Mouse (Mus musculus) limb, embryonic 10.5 days (tissue): ENCODE measurements around the gene Pdf. TPM values are rescaled to one million over a fixed set of nuclear protein-coding genes. Genes with fewer than 3 reads are reported as not detected.
"Not testable (repeated sequence)": the region's sequence is repeated elsewhere in the genome, so short reads cannot be mapped to it uniquely, and the experiment has no call there.

Experiments
- DNase-seq: peaks from one replicate; pipeline ENCODE4 v3.0.0-alpha.2; 2017; ENCODE audit warnings: low spot score
- H3K27ac ChIP-seq: fragments of 300-500 bp; sonication (generic); 2 replicates; pipeline ENCODE4 v1.5.1; 2016; ENCODE audit warnings: mild to moderate bottlenecking
- H3K27me3 ChIP-seq: fragments of 300-500 bp; sonication (generic); 2 replicates; pipeline ENCODE4 v1.6.1; 2016; ENCODE audit warnings: low read depth, mild to moderate bottlenecking; ENCODE audit not compliant: poor library complexity, severe bottlenecking
- H3K36me3 ChIP-seq: fragments of 300-500 bp; sonication (generic); 2 replicates; pipeline ENCODE4 v1.6.1; 2016; ENCODE audit warnings: mild to moderate bottlenecking, moderate library complexity
- H3K4me1 ChIP-seq: fragments of 300-500 bp; sonication (generic); 2 replicates; pipeline ENCODE4 v1.6.1; 2016
- H3K4me3 ChIP-seq: fragments of 300-500 bp; sonication (generic); 2 replicates; pipeline ENCODE4 v1.5.1; 2016; ENCODE audit warnings: mild to moderate bottlenecking, moderate library complexity
- H3K9me3 ChIP-seq: fragments of 300-500 bp; sonication (generic); replicated peaks from 2 replicates; pipeline ENCODE4 v1.6.1; 2016; ENCODE audit warnings: mild to moderate bottlenecking
- WGBS: fragments of 180-500 bp; shearing (Covaris S2); methylation state at CpG from one replicate; pipeline ENCODE4 v1.1.7; 2016; 5-methylcytosine and 5-hydroxymethylcytosine counted together
- polyA plus RNA-seq: library from polyadenylated mRNA; unstranded; fragments of >200 nt; fragmentation: Nextera tagmentation; extraction: Ambion mirVana; gene quantifications from 2 replicates; pipeline ENCODE4 v1.2.1, GENCODE M21; 2016

Gene Pdf
- polyA plus RNA-seq, 1 experiment from 2014 or later: 61.1 TPM

GRCm38 (mm10) chr8:107062613-107063012 is 14.2 kb upstream of the Pdf start:
- no peaks in the 10 kb centered on the region for H3K27me3 ChIP-seq
- H3K27ac ChIP-seq: no peak overlapping the region
- no peak for DNase-seq
- WGBS: 88% methylated on average over 1 of the region's 1 CpGs
- peaks cover 34% of the 10 kb centered on the region for H3K36me3 ChIP-seq
- H3K9me3 ChIP-seq: no peaks in the 10 kb centered on the region
- no peak overlapping the region for H3K4me3 ChIP-seq
- peaks cover 16% of the 10 kb centered on the region for H3K4me1 ChIP-seq

- Histone ChIP-seq H3K4me3 (peak overlapping the region; percentile 82), H3K9me3 (no peaks in the 10 kb centered on the region), H3K27me3 (no peaks in the 10 kb centered on the region), H3K36me3 (peaks cover 66% of the 10 kb centered on the region), H3K4me1 (peaks cover 16% of the 10 kb centered on the region), H3K27ac (peak overlapping the region; percentile 89)
- DNase-seq: no peak
- under 1% methylated on average over 33 of the region's 33 CpGs for WGBS
Measured at GRCm38 (mm10) chr8:107056973-107057369, 8.6 kb upstream of the Pdf start.

- H3K36me3 ChIP-seq: peaks cover 73% of the 10 kb centered on the region
- peak within 1 kb of the TSS; percentile 82 for H3K4me3 ChIP-seq
- H3K27ac ChIP-seq: peak within 1 kb of the TSS; percentile 89
- no peaks in the 10 kb centered on the region for H3K9me3 ChIP-seq
- peaks cover 16% of the 10 kb centered on the region for H3K4me1 ChIP-seq
- WGBS: under 1% methylated on average over 88 of the region's 88 CpGs
- DNase-seq: peak; percentile 97
- H3K27me3 ChIP-seq: no peaks in the 10 kb centered on the region
Measured at GRCm38 (mm10) chr8:107056076-107056972, 7.9 kb upstream of the Pdf start, which contains the start of the genes Cog8 and Nip7. TSS of gene Cog8 (minus strand) at chr8:107056689. TSS of gene Nip7 (plus strand) at chr8:107056877.

GRCm38 (mm10) chr8:107052046-107052445 is 3.6 kb upstream of the Pdf start:
- no peak overlapping the region for H3K27ac ChIP-seq
- peaks cover 73% of the 10 kb centered on the region for H3K36me3 ChIP-seq

DNA sequence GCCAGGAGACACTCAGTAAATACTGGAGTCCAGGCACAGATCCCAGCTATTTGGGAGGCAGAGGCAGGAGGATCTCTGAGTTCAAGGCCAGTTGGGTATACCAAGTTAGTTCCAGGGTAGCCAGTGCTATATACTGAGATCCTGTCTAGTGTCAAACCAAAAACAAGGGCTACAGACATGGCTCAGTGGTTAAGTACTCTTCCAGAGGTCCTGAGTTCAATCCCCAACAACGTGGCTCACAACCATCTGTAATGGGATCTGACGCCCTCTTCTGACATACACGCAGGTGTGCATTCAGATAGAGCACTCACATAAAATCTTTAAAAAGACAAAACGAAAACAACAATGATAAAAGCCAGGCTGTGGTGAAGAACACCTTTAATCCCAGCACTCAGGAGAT is 1.1 kb upstream of the Pdf start:
- no peaks in the 10 kb centered on the region for H3K9me3 ChIP-seq
- peak overlapping the region; percentile 90 for H3K4me3 ChIP-seq
- WGBS: 93% methylated on average over 4 of the region's 4 CpGs
- no peak for DNase-seq
- H3K27ac ChIP-seq: no peak overlapping the region; the same call in 1 of the 2 replicates
- H3K27me3 ChIP-seq: no peaks in the 10 kb centered on the region
- peaks cover 23% of the 10 kb centered on the region for H3K4me1 ChIP-seq
- H3K36me3 ChIP-seq: peaks cover 91% of the 10 kb centered on the region

More at GRCm38 (mm10) chr8:107052046-107052445, 3.6 kb upstream of the Pdf start:
- 97% methylated on average over 8 of the region's 8 CpGs for WGBS
- no peak for DNase-seq
- Histone ChIP-seq H3K4me1 (peaks cover 28% of the 10 kb centered on the region), H3K27me3 (no peaks in the 10 kb centered on the region), H3K9me3 (no peaks in the 10 kb centered on the region), H3K4me3 (no peak overlapping the region)

- WGBS: 91% methylated on average over 5 of the region's 5 CpGs
- Histone ChIP-seq H3K9me3 (no peaks in the 10 kb centered on the region), H3K36me3 (peaks cover 91% of the 10 kb centered on the region), H3K27me3 (no peaks in the 10 kb centered on the region), H3K4me1 (peaks cover 23% of the 10 kb centered on the region), H3K4me3 (peak overlapping the region; percentile 90; the same call in 1 of the 2 replicates), H3K27ac (no peak overlapping the region)
- DNase-seq: no peak
Measured at GRCm38 (mm10) chr8:107046976-107047375, 1.4 kb downstream of the Pdf start.

DNA sequence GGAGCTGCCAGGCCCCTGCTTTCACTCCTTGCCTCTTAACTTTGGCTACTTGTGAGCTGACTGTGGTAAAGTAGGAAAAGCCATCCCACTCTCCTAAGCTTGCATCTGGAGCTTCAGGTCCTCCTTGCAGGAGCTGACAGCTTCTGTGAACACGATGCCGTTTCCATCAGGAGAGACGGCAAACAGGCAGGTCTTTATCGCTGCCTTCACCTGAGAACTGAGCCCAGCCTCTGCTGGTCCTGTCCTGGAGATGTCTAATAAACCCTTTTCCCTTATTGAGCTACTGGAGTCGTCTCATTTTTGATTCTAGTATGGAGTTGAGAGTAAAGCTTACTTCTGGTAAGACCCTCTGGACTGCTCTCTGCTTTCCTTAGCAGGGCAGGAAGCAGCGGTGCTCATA is 2.9 kb downstream of the Pdf start:
- 91% methylated on average over 6 of the region's 6 CpGs for WGBS
- Histone ChIP-seq H3K36me3 (peaks cover 91% of the 10 kb centered on the region), H3K9me3 (no peaks in the 10 kb centered on the region), H3K27ac (no peak overlapping the region), H3K27me3 (no peaks in the 10 kb centered on the region), H3K4me1 (peaks cover 23% of the 10 kb centered on the region), H3K4me3 (no peak overlapping the region)
- DNase-seq: no peak

- H3K27ac ChIP-seq: no peak overlapping the region
- no peak overlapping the region for H3K4me3 ChIP-seq
- H3K36me3 ChIP-seq: peaks cover 86% of the 10 kb centered on the region
- H3K27me3 ChIP-seq: no peaks in the 10 kb centered on the region
- 83% methylated on average over 7 of the region's 7 CpGs for WGBS
- DNase-seq: no peak
- H3K9me3 ChIP-seq: no peaks in the 10 kb centered on the region
- H3K4me1 ChIP-seq: no peaks in the 10 kb centered on the region; the same call in 1 of the 2 replicates
Measured at GRCm38 (mm10) chr8:107040632-107041031, 7.8 kb downstream of the Pdf start.

- DNase-seq: no peak
- Histone ChIP-seq H3K9me3 (no peaks in the 10 kb centered on the region), H3K36me3 (peaks cover 51% of the 10 kb centered on the region), H3K27me3 (no peaks in the 10 kb centered on the region), H3K4me3 (no peak overlapping the region), H3K27ac (no peak overlapping the region), H3K4me1 (peaks cover 14% of the 10 kb centered on the region)
- WGBS: 88% methylated on average over 8 of the region's 8 CpGs
Measured at GRCm38 (mm10) chr8:107036626-107037025, 11.8 kb downstream of the Pdf start.

DNA sequence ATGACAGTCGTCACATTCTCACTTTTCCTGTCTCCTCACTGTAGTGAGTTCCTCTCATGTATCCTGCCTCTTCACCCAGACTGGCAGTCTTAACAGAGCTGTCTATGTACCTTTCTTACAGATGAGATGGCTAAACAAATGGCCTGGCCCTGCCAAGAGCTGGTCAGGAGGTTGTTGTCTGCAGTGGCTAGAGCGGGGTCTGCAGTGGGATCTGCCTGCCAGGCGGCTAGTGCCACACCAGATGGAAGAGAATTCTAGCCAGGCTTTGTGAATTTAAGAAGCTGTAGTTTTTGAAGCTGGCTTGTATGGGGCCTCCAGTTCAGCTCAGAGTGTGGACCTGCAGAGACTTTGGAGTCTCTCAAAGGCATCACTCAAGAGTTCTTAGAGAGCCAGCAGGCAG is 12.8 kb downstream of the Pdf start:
- DNase-seq: no peak
- Histone ChIP-seq H3K4me1 (peaks cover 21% of the 10 kb centered on the region), H3K4me3 (no peak overlapping the region), H3K27ac (no peak overlapping the region), H3K9me3 (no peaks in the 10 kb centered on the region), H3K27me3 (no peaks in the 10 kb centered on the region), H3K36me3 (peaks cover 41% of the 10 kb centered on the region)
- WGBS: 93% methylated on average over 3 of the region's 3 CpGs

DNA sequence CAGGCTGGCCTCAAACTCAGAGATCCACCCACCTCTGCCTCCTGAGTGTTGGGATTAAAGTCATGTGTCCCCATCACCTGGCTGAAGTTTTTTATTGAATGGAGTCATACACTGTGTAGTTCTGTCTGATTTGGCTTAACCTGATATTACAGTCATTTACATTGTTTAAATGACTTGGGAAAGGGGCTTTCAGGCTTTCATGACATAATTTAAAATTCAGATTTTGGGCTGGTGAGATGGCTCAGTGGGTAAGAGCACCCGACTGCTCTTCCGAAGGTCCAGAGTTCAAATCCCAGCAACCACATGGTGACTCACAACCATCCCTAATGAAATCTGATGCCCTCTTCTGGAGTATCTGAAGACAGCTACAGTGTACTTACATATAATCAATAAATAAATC is 14.8 kb downstream of the Pdf start:
- H3K27ac ChIP-seq, H3K9me3 ChIP-seq, H3K4me3 ChIP-seq, H3K27me3 ChIP-seq, DNase-seq: not testable (repeated sequence)
- Histone ChIP-seq H3K36me3 (peaks cover 22% of the 10 kb centered on the region), H3K4me1 (peaks cover 25% of the 10 kb centered on the region)
- WGBS: 92% methylated on average over 2 of the region's 2 CpGs

GRCm38 (mm10) chr8:107031577-107032090 is 16.8 kb downstream of the Pdf start:
- peak overlapping the region; percentile 91 for H3K27ac ChIP-seq
- under 1% methylated on average over 40 of the region's 40 CpGs for WGBS

More at GRCm38 (mm10) chr8:107031577-107032090, 16.8 kb downstream of the Pdf start:
- no peaks in the 10 kb centered on the region for H3K9me3 ChIP-seq
- peaks cover 25% of the 10 kb centered on the region for H3K4me1 ChIP-seq
- H3K4me3 ChIP-seq: peak overlapping the region; percentile 98
- no peak for DNase-seq
- H3K36me3 ChIP-seq: peaks cover 13% of the 10 kb centered on the region
- no peaks in the 10 kb centered on the region for H3K27me3 ChIP-seq
